Mouse (Mus musculus): Measurements from ENCODE around the gene Atat1. TPM values are rescaled to one million over a fixed set of nuclear protein-coding genes. Genes with fewer than 3 reads are reported as not detected.
A peak's percentile ranks its signal among the peaks of the same experiment; 100 is the strongest.

Gene Atat1
- polyA plus RNA-seq, 1 experiment from 2014 or later = 28.4 TPM

- Histone ChIP-seq H3K4me1 (replicated peaks; ENCODE audit: insufficient read depth, low read length) (peaks cover 11% of the 10 kb centered on the region; the same call in 1 of the 2 replicates), H3K4me3 (replicated peaks; ENCODE audit: low read depth, low read length) (peak overlapping the region; percentile 69), H3K27ac (peak overlapping the region; percentile 85), H3K9me3 (replicated peaks; ENCODE audit: low read length) (no peaks in the 10 kb centered on the region), H3K27me3 (ENCODE audit: insufficient read depth, low read length) (no peaks in the 10 kb centered on the region), H3K9ac (ENCODE audit: low read depth, low read length) (peak overlapping the region; percentile 74), H3K36me3 (ENCODE audit: insufficient read depth, low read length) (no peaks in the 10 kb centered on the region), H3K4me2 (ENCODE audit: low read length) (peak overlapping the region; percentile 74)
- ATAC-seq (replicated peaks; ENCODE audit: low FRiP score, low read depth) = no peak
- DNase-seq (ENCODE audit: low spot score) = no peak
- TF ChIP-seq CTCF (IDR thresholded peaks at IDR 0.05; ENCODE audit: low read depth) = no peak
- 3% methylated on average over 12 of the region's 12 CpGs for WGBS
Observed at GRCm38 (mm10) chr17:35860831-35861197, 49.1 kb downstream of the Atat1 start.

GRCm38 (mm10) chr17:35859835-35860234 lies 50.0 kb downstream of the Atat1 start:
- no peak overlapping the region for H3K27ac ChIP-seq
- H3K36me3 ChIP-seq (ENCODE audit: insufficient read depth, low read length) = no peaks in the 10 kb centered on the region
- no peak overlapping the region for H3K4me2 ChIP-seq (ENCODE audit: low read length)
- DNase-seq (ENCODE audit: low spot score) (no peak), ATAC-seq (replicated peaks; ENCODE audit: low FRiP score, low read depth) (no peak)
- no peak for TF ChIP-seq CTCF (IDR thresholded peaks at IDR 0.05; ENCODE audit: low read depth)
- H3K27me3 ChIP-seq (ENCODE audit: insufficient read depth, low read length) = no peaks in the 10 kb centered on the region
- H3K9ac ChIP-seq (ENCODE audit: low read depth, low read length) = no peak overlapping the region
- no peak overlapping the region for H3K4me3 ChIP-seq (replicated peaks; ENCODE audit: low read depth, low read length)
- H3K4me1 ChIP-seq (replicated peaks; ENCODE audit: insufficient read depth, low read length) = peaks cover 8% of the 10 kb centered on the region; the same call in 1 of the 2 replicates
- WGBS = 44% methylated on average over 2 of the region's 2 CpGs
- H3K9me3 ChIP-seq (replicated peaks; ENCODE audit: low read length) = no peaks in the 10 kb centered on the region

- WGBS = 92% methylated on average over 1 of the region's 1 CpGs
- Histone ChIP-seq H3K4me1 (replicated peaks; ENCODE audit: insufficient read depth, low read length) (peaks cover 3% of the 10 kb centered on the region; the same call in 1 of the 2 replicates), H3K27ac (no peak overlapping the region), H3K4me3 (replicated peaks; ENCODE audit: low read depth, low read length) (no peak overlapping the region), H3K9me3 (replicated peaks; ENCODE audit: low read length) (no peaks in the 10 kb centered on the region), H3K36me3 (ENCODE audit: insufficient read depth, low read length) (no peaks in the 10 kb centered on the region), H3K27me3 (ENCODE audit: insufficient read depth, low read length) (no peaks in the 10 kb centered on the region), H3K9ac (ENCODE audit: low read depth, low read length) (no peak overlapping the region), H3K4me2 (ENCODE audit: low read length) (no peak overlapping the region)
- DNase-seq (ENCODE audit: low spot score) (no peak), ATAC-seq (replicated peaks; ENCODE audit: low FRiP score, low read depth) (no peak)
- no peak for TF ChIP-seq CTCF (IDR thresholded peaks at IDR 0.05; ENCODE audit: low read depth)
Observed at GRCm38 (mm10) chr17:35859371-35859770, 50.5 kb downstream of the Atat1 start.

GRCm38 (mm10) chr17:35850974-35851373 lies 58.9 kb downstream of the Atat1 start:
- no peak for DNase-seq (ENCODE audit: low spot score)
- WGBS = 93% methylated on average over 3 of the region's 3 CpGs
- ATAC-seq (replicated peaks; ENCODE audit: low FRiP score, low read depth) = no peak
- H3K4me2 ChIP-seq (ENCODE audit: low read length) = no peak overlapping the region
- no peak for TF ChIP-seq CTCF (IDR thresholded peaks at IDR 0.05; ENCODE audit: low read depth)
- H3K4me3 ChIP-seq (replicated peaks; ENCODE audit: low read depth, low read length) = no peak overlapping the region
- H3K27me3 ChIP-seq (ENCODE audit: insufficient read depth, low read length) = no peaks in the 10 kb centered on the region
- no peak overlapping the region for H3K9ac ChIP-seq (ENCODE audit: low read depth, low read length)
- peaks cover 47% of the 10 kb centered on the region for H3K36me3 ChIP-seq (ENCODE audit: insufficient read depth, low read length)
- H3K27ac ChIP-seq = no peak overlapping the region
- no peaks in the 10 kb centered on the region for H3K4me1 ChIP-seq (replicated peaks; ENCODE audit: insufficient read depth, low read length)
- no peaks in the 10 kb centered on the region for H3K9me3 ChIP-seq (replicated peaks; ENCODE audit: low read length)

GRCm38 (mm10) chr17:35848112-35848511 lies 61.8 kb downstream of the Atat1 start:
- H3K4me1 ChIP-seq (replicated peaks; ENCODE audit: insufficient read depth, low read length) = no peaks in the 10 kb centered on the region
- H3K9me3 ChIP-seq (replicated peaks; ENCODE audit: low read length) = no peaks in the 10 kb centered on the region
- H3K27me3 ChIP-seq (ENCODE audit: insufficient read depth, low read length) = no peaks in the 10 kb centered on the region
- H3K36me3 ChIP-seq (ENCODE audit: insufficient read depth, low read length) = peaks cover 41% of the 10 kb centered on the region
- H3K4me2 ChIP-seq (ENCODE audit: low read length) = no peak overlapping the region
- H3K27ac ChIP-seq = no peak overlapping the region; the same call in 1 of the 2 replicates
- ATAC-seq (replicated peaks; ENCODE audit: low FRiP score, low read depth) = 0 out of 2 replicates have a peak, but pooled peaks have one; percentile 35
- no peak overlapping the region for H3K9ac ChIP-seq (ENCODE audit: low read depth, low read length)
- DNase-seq (ENCODE audit: low spot score) = peak; percentile 49
- whole genome bisulfite sequencing = 53% methylated on average over 1 of the region's 1 CpGs
- H3K4me3 ChIP-seq (replicated peaks; ENCODE audit: low read depth, low read length) = no peak overlapping the region
- TF ChIP-seq CTCF (IDR thresholded peaks at IDR 0.05; ENCODE audit: low read depth) = peak; percentile 52

MicroRNAs within 50 kb of the gene (microRNA counts, 519-probe panel; counts per million panel counts)
- microRNA mmu-miR-1894-3p (330 counts per million, percentile 68 among the panel's probes with 10 or more counts), microRNA mmu-miR-1894-5p (330 counts per million, percentile 68 among the panel's probes with 10 or more counts)

Small RNA genes lying within 50 kb of the gene (microRNA-seq; reads per million reads assigned to microRNA genes)
- gene Gm28033 (1.4 reads per million), gene Mir1894 (not detected)

Other genes starting within 250 kb of the Atat1 start
- 12.7 and 13.5 TPM in 2 replicates for gene Vars2, start 242.5 kb downstream of the Atat1 start, polyA plus RNA-seq (2015; fragmentation: Nextera tagmentation; extraction: Ambion mirVana)
- 35.6 and 36.5 TPM in 2 replicates for gene Gtf2h4, start 236.3 kb downstream of the Atat1 start, polyA plus RNA-seq (2015; fragmentation: Nextera tagmentation; extraction: Ambion mirVana)
- gene Ddr1, start 205.5 kb downstream of the Atat1 start, polyA plus RNA-seq (2015; fragmentation: Nextera tagmentation; extraction: Ambion mirVana) = 89.1 and 94.3 TPM in 2 replicates
- gene Ier3, start 88.4 kb downstream of the Atat1 start, polyA plus RNA-seq (2015; fragmentation: Nextera tagmentation; extraction: Ambion mirVana) = 83.6 and 93.1 TPM in 2 replicates
- 52.2 and 54.5 TPM in 2 replicates for gene Flot1, start 86.8 kb downstream of the Atat1 start, polyA plus RNA-seq (2015; fragmentation: Nextera tagmentation; extraction: Ambion mirVana)
- gene Tubb5, start 71.8 kb downstream of the Atat1 start, polyA plus RNA-seq (2015; fragmentation: Nextera tagmentation; extraction: Ambion mirVana) = 503 and 575 TPM in 2 replicates
- 5.4 and 5.6 TPM in 2 replicates for gene Mdc1, start 68.6 kb downstream of the Atat1 start, polyA plus RNA-seq (2015; fragmentation: Nextera tagmentation; extraction: Ambion mirVana)
- gene Nrm, start 48.8 kb downstream of the Atat1 start, polyA plus RNA-seq (2015; fragmentation: Nextera tagmentation; extraction: Ambion mirVana) = 36.9 and 44.6 TPM in 2 replicates
- 16.2 and 17.2 TPM in 2 replicates for gene Ppp1r18, start 44.5 kb downstream of the Atat1 start, polyA plus RNA-seq (2015; fragmentation: Nextera tagmentation; extraction: Ambion mirVana)
- 29.2 and 33.3 TPM in 2 replicates for gene Dhx16, start 30.3 kb downstream of the Atat1 start, polyA plus RNA-seq (2015; fragmentation: Nextera tagmentation; extraction: Ambion mirVana)
- gene 2310061I04Rik, start 12.6 kb downstream of the Atat1 start, polyA plus RNA-seq (2015; fragmentation: Nextera tagmentation; extraction: Ambion mirVana) = 36.6 and 39.1 TPM in 2 replicates
- gene Mrps18b, start 6.3 kb upstream of the Atat1 start, polyA plus RNA-seq (2015; fragmentation: Nextera tagmentation; extraction: Ambion mirVana) = 88.4 and 94.7 TPM in 2 replicates
- gene Ppp1r10, start 6.4 kb upstream of the Atat1 start, polyA plus RNA-seq (2015; fragmentation: Nextera tagmentation; extraction: Ambion mirVana) = 28.8 and 29.7 TPM in 2 replicates
- 78.6 and 90.2 TPM in 2 replicates for gene Abcf1, start 59.7 kb upstream of the Atat1 start, polyA plus RNA-seq (2015; fragmentation: Nextera tagmentation; extraction: Ambion mirVana)
- gene Gnl1, start 69.8 kb upstream of the Atat1 start, polyA plus RNA-seq (2015; fragmentation: Nextera tagmentation; extraction: Ambion mirVana) = 38.2 and 43.7 TPM in 2 replicates
- 27.9 and 29.3 TPM in 2 replicates for gene Prr3, start 70.2 kb upstream of the Atat1 start, polyA plus RNA-seq (2015; fragmentation: Nextera tagmentation; extraction: Ambion mirVana)
- gene H2-T24, start 110.5 kb upstream of the Atat1 start, polyA plus RNA-seq (2015; fragmentation: Nextera tagmentation; extraction: Ambion mirVana) = 1.3 and 1.7 TPM in 2 replicates
- 14.2 and 16.1 TPM in 2 replicates for gene H2-T23, start 122.8 kb upstream of the Atat1 start, polyA plus RNA-seq (2015; fragmentation: Nextera tagmentation; extraction: Ambion mirVana)
- 16.4 and 18.6 TPM in 2 replicates for gene H2-T22, start 132.7 kb upstream of the Atat1 start, polyA plus RNA-seq (2015; fragmentation: Nextera tagmentation; extraction: Ambion mirVana)
- not detected in 2 replicates for gene Gm6034, start 132.9 kb upstream of the Atat1 start, polyA plus RNA-seq (2015; fragmentation: Nextera tagmentation; extraction: Ambion mirVana)
- 0.13 and 0.22 TPM in 2 replicates for gene Gm11127, start 148.3 kb upstream of the Atat1 start, polyA plus RNA-seq (2015; fragmentation: Nextera tagmentation; extraction: Ambion mirVana)
- gene Gm19684, start 211.6 kb upstream of the Atat1 start, polyA plus RNA-seq (2015; fragmentation: Nextera tagmentation; extraction: Ambion mirVana) = not detected in 2 replicates
- not detected in 2 replicates for gene Gm7030, start 219.3 kb upstream of the Atat1 start, polyA plus RNA-seq (2015; fragmentation: Nextera tagmentation; extraction: Ambion mirVana)